Mouse (Mus musculus): ENCODE measurements around the gene Lhx2. TPM values are rescaled to one million over a fixed set of nuclear protein-coding genes. Genes with fewer than 3 reads are reported as not detected.

Gene Lhx2
- polyA plus RNA-seq, 1 experiment from 2014 or later: 61.5 TPM

GRCm38 (mm10) chr2:38323380-38323779 lies 15.7 kb upstream of the Lhx2 start:
- H3K36me3 ChIP-seq (ENCODE audit: control insufficient read depth, insufficient read depth, low read length): no peaks in the 10 kb centered on the region
- ATAC-seq (ENCODE audit: low FRiP score) (no peak), DNase-seq (ENCODE audit: low spot score, missing footprints) (no peak)
- H3K9ac ChIP-seq (ENCODE audit: low read length): no peak overlapping the region
- peaks cover 3% of the 10 kb centered on the region for H3K27me3 ChIP-seq (ENCODE audit: control insufficient read depth, insufficient read depth, low read length)
- H3K4me3 ChIP-seq (ENCODE audit: low read depth, low read length): no peak overlapping the region
- 71% methylated on average over 8 of the region's 8 CpGs for WGBS
- H3K9me3 ChIP-seq (ENCODE audit: control insufficient read depth, low read length): no peaks in the 10 kb centered on the region
- H3K4me2 ChIP-seq: no peak overlapping the region
- H3K4me1 ChIP-seq (ENCODE audit: control insufficient read depth, insufficient read depth, low read length): no peaks in the 10 kb centered on the region
- H3K27ac ChIP-seq (ENCODE audit: low read depth, low read length): no peak overlapping the region

- no peaks in the 10 kb centered on the region for H3K4me1 ChIP-seq (ENCODE audit: control insufficient read depth, insufficient read depth, low read length)
- H3K4me3 ChIP-seq (ENCODE audit: low read depth, low read length): no peak overlapping the region
- ATAC-seq (ENCODE audit: low FRiP score) (no peak), DNase-seq (ENCODE audit: low spot score, missing footprints) (peak; percentile 67)
- no peak overlapping the region for H3K9ac ChIP-seq (ENCODE audit: low read length)
- WGBS: 90% methylated on average over 1 of the region's 1 CpGs
- peaks cover 6% of the 10 kb centered on the region for H3K27me3 ChIP-seq (ENCODE audit: control insufficient read depth, insufficient read depth, low read length)
- no peaks in the 10 kb centered on the region for H3K36me3 ChIP-seq (ENCODE audit: control insufficient read depth, insufficient read depth, low read length)
- no peaks in the 10 kb centered on the region for H3K9me3 ChIP-seq (ENCODE audit: control insufficient read depth, low read length)
- no peak overlapping the region for H3K4me2 ChIP-seq
- H3K27ac ChIP-seq (ENCODE audit: low read depth, low read length): no peak overlapping the region
Observed at GRCm38 (mm10) chr2:38326671-38327070, 12.4 kb upstream of the Lhx2 start.

- ATAC-seq (ENCODE audit: low FRiP score): 0 out of 2 replicates have a peak, but pooled peaks have one; percentile 38
Observed at GRCm38 (mm10) chr2:38333586-38334119, 5.4 kb upstream of the Lhx2 start.

GRCm38 (mm10) chr2:38336606-38337005 lies 2.5 kb upstream of the Lhx2 start:
- H3K9me3 ChIP-seq (ENCODE audit: control insufficient read depth, low read length): no peaks in the 10 kb centered on the region
- DNase-seq (ENCODE audit: low spot score, missing footprints) (peak; percentile 94), ATAC-seq (ENCODE audit: low FRiP score) (0 out of 2 replicates have a peak, but pooled peaks have one; percentile 30)
- H3K27ac ChIP-seq (ENCODE audit: low read depth, low read length): no peak overlapping the region
- H3K4me1 ChIP-seq (ENCODE audit: control insufficient read depth, insufficient read depth, low read length): peaks cover 9% of the 10 kb centered on the region; the same call in 1 of the 2 replicates
- H3K4me3 ChIP-seq (ENCODE audit: low read depth, low read length): no peak overlapping the region
- H3K4me2 ChIP-seq: no peak overlapping the region
- H3K27me3 ChIP-seq (ENCODE audit: control insufficient read depth, insufficient read depth, low read length): peaks cover 89% of the 10 kb centered on the region
- no peak overlapping the region for H3K9ac ChIP-seq (ENCODE audit: low read length)
- WGBS: under 1% methylated on average over 17 of the region's 17 CpGs
- no peaks in the 10 kb centered on the region for H3K36me3 ChIP-seq (ENCODE audit: control insufficient read depth, insufficient read depth, low read length)

More at GRCm38 (mm10) chr2:38333586-38334119, 5.4 kb upstream of the Lhx2 start:
- Histone ChIP-seq H3K27ac (ENCODE audit: low read depth, low read length) (no peak overlapping the region), H3K36me3 (ENCODE audit: control insufficient read depth, insufficient read depth, low read length) (no peaks in the 10 kb centered on the region), H3K4me2 (no peak overlapping the region), H3K27me3 (ENCODE audit: control insufficient read depth, insufficient read depth, low read length) (peaks cover 65% of the 10 kb centered on the region), H3K9ac (ENCODE audit: low read length) (no peak overlapping the region), H3K9me3 (ENCODE audit: control insufficient read depth, low read length) (no peaks in the 10 kb centered on the region), H3K4me3 (ENCODE audit: low read depth, low read length) (no peak overlapping the region), H3K4me1 (ENCODE audit: control insufficient read depth, insufficient read depth, low read length) (no peaks in the 10 kb centered on the region)
- DNase-seq (ENCODE audit: low spot score, missing footprints): peak; percentile 75
- WGBS: 27% methylated on average over 7 of the region's 7 CpGs

- no peak overlapping the region for H3K4me3 ChIP-seq (ENCODE audit: low read depth, low read length)
- WGBS: 1% methylated on average over 6 of the region's 6 CpGs
- no peak overlapping the region for H3K4me2 ChIP-seq
- no peak for ATAC-seq (ENCODE audit: low FRiP score)
- peak; percentile 91 for DNase-seq (ENCODE audit: low spot score, missing footprints)
- H3K36me3 ChIP-seq (ENCODE audit: control insufficient read depth, insufficient read depth, low read length): no peaks in the 10 kb centered on the region
- no peaks in the 10 kb centered on the region for H3K9me3 ChIP-seq (ENCODE audit: control insufficient read depth, low read length)
- no peak overlapping the region for H3K9ac ChIP-seq (ENCODE audit: low read length)
- H3K27ac ChIP-seq (ENCODE audit: low read depth, low read length): no peak overlapping the region
- peaks cover 91% of the 10 kb centered on the region for H3K27me3 ChIP-seq (ENCODE audit: control insufficient read depth, insufficient read depth, low read length)
- H3K4me1 ChIP-seq (ENCODE audit: control insufficient read depth, insufficient read depth, low read length): peaks cover 9% of the 10 kb centered on the region; the same call in 1 of the 2 replicates
Observed at GRCm38 (mm10) chr2:38337091-38337640, 1.9 kb upstream of the Lhx2 start.

GRCm38 (mm10) chr2:38337681-38338080 lies 1.4 kb upstream of the Lhx2 start:
- no peak for ATAC-seq (ENCODE audit: low FRiP score)
- Histone ChIP-seq H3K36me3 (ENCODE audit: control insufficient read depth, insufficient read depth, low read length) (no peaks in the 10 kb centered on the region), H3K9ac (ENCODE audit: low read length) (no peak overlapping the region), H3K9me3 (ENCODE audit: control insufficient read depth, low read length) (no peaks in the 10 kb centered on the region), H3K4me3 (ENCODE audit: low read depth, low read length) (no peak overlapping the region), H3K4me2 (no peak overlapping the region), H3K4me1 (ENCODE audit: control insufficient read depth, insufficient read depth, low read length) (peaks cover 9% of the 10 kb centered on the region; the same call in 1 of the 2 replicates), H3K27ac (ENCODE audit: low read depth, low read length) (no peak overlapping the region), H3K27me3 (ENCODE audit: control insufficient read depth, insufficient read depth, low read length) (peaks cover 95% of the 10 kb centered on the region)
- DNase-seq (ENCODE audit: low spot score, missing footprints): peak; percentile 89
- 11% methylated on average over 5 of the region's 5 CpGs for WGBS

- Histone ChIP-seq H3K4me1 (ENCODE audit: control insufficient read depth, insufficient read depth, low read length) (peaks cover 9% of the 10 kb centered on the region; the same call in 1 of the 2 replicates), H3K27ac (ENCODE audit: low read depth, low read length) (no peak overlapping the region), H3K27me3 (ENCODE audit: control insufficient read depth, insufficient read depth, low read length) (peaks cover 95% of the 10 kb centered on the region), H3K9ac (ENCODE audit: low read length) (no peak overlapping the region; the same call in 1 of the 2 replicates), H3K4me3 (ENCODE audit: low read depth, low read length) (peak overlapping the region; percentile 36), H3K9me3 (ENCODE audit: control insufficient read depth, low read length) (no peaks in the 10 kb centered on the region), H3K4me2 (peak overlapping the region; percentile 56), H3K36me3 (ENCODE audit: control insufficient read depth, insufficient read depth, low read length) (no peaks in the 10 kb centered on the region)
- DNase-seq (ENCODE audit: low spot score, missing footprints): peak; percentile 96
- under 1% methylated on average over 5 of the region's 5 CpGs for WGBS
- ATAC-seq (ENCODE audit: low FRiP score): no peak
Observed at GRCm38 (mm10) chr2:38338348-38338932, 641 bp upstream of the Lhx2 start.

GRCm38 (mm10) chr2:38339910-38340625 lies 987 bp downstream of the Lhx2 start:
- Histone ChIP-seq H3K27me3 (ENCODE audit: control insufficient read depth, insufficient read depth, low read length) (peaks cover 96% of the 10 kb centered on the region), H3K9ac (ENCODE audit: low read length) (peak overlapping the region; percentile 61), H3K4me3 (ENCODE audit: low read depth, low read length) (peak overlapping the region; percentile 36), H3K4me2 (peak overlapping the region; percentile 56), H3K9me3 (ENCODE audit: control insufficient read depth, low read length) (no peaks in the 10 kb centered on the region), H3K27ac (ENCODE audit: low read depth, low read length) (peak overlapping the region; percentile 68; the same call in 1 of the 2 replicates), H3K4me1 (ENCODE audit: control insufficient read depth, insufficient read depth, low read length) (peaks cover 9% of the 10 kb centered on the region; the same call in 1 of the 2 replicates), H3K36me3 (ENCODE audit: control insufficient read depth, insufficient read depth, low read length) (no peaks in the 10 kb centered on the region)
- DNase-seq (ENCODE audit: low spot score, missing footprints) (no peak), ATAC-seq (ENCODE audit: low FRiP score) (no peak)
- 2% methylated on average over 9 of the region's 9 CpGs for WGBS
